ENCODE assay signal across 9 mouse cellular contexts in the genomic region with DNA sequence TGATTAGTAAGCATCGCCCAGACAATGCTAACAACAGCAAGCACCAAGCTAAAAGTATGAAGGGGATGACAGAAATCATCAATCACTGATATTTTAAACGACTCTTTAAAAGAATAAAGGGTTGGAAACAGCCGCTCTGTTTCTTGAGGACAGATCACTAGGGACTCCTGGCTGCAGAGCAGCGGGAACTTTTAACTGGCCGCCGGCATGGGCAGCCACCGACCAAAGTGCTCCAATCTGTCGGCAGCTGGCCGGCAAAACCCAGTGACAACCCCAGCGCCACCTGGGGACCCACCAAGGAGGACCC. TPM values are rescaled to one million over a fixed set of nuclear protein-coding genes. Genes with fewer than 3 reads are reported as not detected.
A peak's percentile ranks its signal among the peaks of the same experiment; 100 is the strongest.
DNase-seq lines count a peak whose midpoint lies in the region; ATAC-seq lines count a peak whose summit lies in the region.
"Had no signal": no experiment of that assay in that cellular context is flagged by ENCODE, and none has a peak within 500 bp of the region (broad histone marks: within the 10 kb centered on the region; RNA-seq: fewer than 3 reads in every experiment).

No protein-coding gene starts in this region.

- H3K36me3 ChIP-seq in lung, embryonic 15.5 days = no peaks in the 10 kb centered on the region
- H3K36me3 ChIP-seq in forebrain, embryonic 12.5 days (replicated peaks) = no peaks in the 10 kb centered on the region
- H3K36me3 ChIP-seq in neural tube, embryonic 14.5 days (ENCODE audit: control insufficient read depth, insufficient read depth, low read length) = no peaks in the 10 kb centered on the region

- H3K27ac ChIP-seq in lung, embryonic 15.5 days = no peak overlapping the region
- H3K27ac ChIP-seq in forebrain, embryonic 12.5 days = no peak overlapping the region
- H3K27ac ChIP-seq in neural tube, embryonic 14.5 days (ENCODE audit: low read depth, low read length) = no peak overlapping the region

- no peak overlapping the region for H3K9ac ChIP-seq in lung, embryonic 15.5 days
- H3K9ac ChIP-seq in forebrain, embryonic 12.5 days = peak overlapping the region; percentile 74
- peak overlapping the region; percentile 83 for H3K9ac ChIP-seq in neural tube, embryonic 14.5 days (replicated peaks; ENCODE audit: low read depth, low read length)

- no peak for DNase-seq in lung, postnatal 25 days (ENCODE audit: low spot score)
- peak; percentile 34 to 44 for DNase-seq in kidney, postnatal 4 days
- no peak for DNase-seq in lung, postnatal 10 days
- DNase-seq in thymus, postnatal 10 days (ENCODE audit: low spot score in 2 of 2) = no peak
- DNase-seq in right cerebral cortex, postnatal 14 days = no peak

- H3K9me3 ChIP-seq in lung, embryonic 15.5 days = no peaks in the 10 kb centered on the region
- H3K9me3 ChIP-seq in forebrain, embryonic 12.5 days = no peaks in the 10 kb centered on the region
- H3K9me3 ChIP-seq in neural tube, embryonic 14.5 days (ENCODE audit: control insufficient read depth, low read length) = no peaks in the 10 kb centered on the region

- 1% methylated on average over 10 of the region's 10 CpGs for WGBS in lung, embryonic 15.5 days
- WGBS in forebrain, embryonic 12.5 days = under 1% methylated on average over 10 of the region's 10 CpGs
- 3% methylated on average over 10 of the region's 10 CpGs for WGBS in neural tube, embryonic 14.5 days

- H3K4me1 ChIP-seq in lung, embryonic 15.5 days = peaks cover 17% of the 10 kb centered on the region
- peaks cover 25% of the 10 kb centered on the region for H3K4me1 ChIP-seq in forebrain, embryonic 12.5 days
- H3K4me1 ChIP-seq in neural tube, embryonic 14.5 days (ENCODE audit: control insufficient read depth, insufficient read depth, low read length) = peaks cover 8% of the 10 kb centered on the region

- H3K27me3 ChIP-seq in lung, embryonic 15.5 days = peaks cover 82% of the 10 kb centered on the region
- peaks cover 61% of the 10 kb centered on the region for H3K27me3 ChIP-seq in forebrain, embryonic 12.5 days
- no peaks in the 10 kb centered on the region for H3K27me3 ChIP-seq in neural tube, embryonic 14.5 days (ENCODE audit: control insufficient read depth, insufficient read depth, low read length)

- H3K4me3 ChIP-seq in lung, embryonic 15.5 days = peak overlapping the region; percentile 48
- peak overlapping the region; percentile 62 for H3K4me3 ChIP-seq in forebrain, embryonic 12.5 days (replicated peaks)
- peak overlapping the region; percentile 62 for H3K4me3 ChIP-seq in neural tube, embryonic 14.5 days (ENCODE audit: low read depth, low read length)
- H3K4me3 ChIP-seq: myocyte had no signal

- H3K4me2 ChIP-seq in lung, embryonic 15.5 days = peak overlapping the region; percentile 91
- H3K4me2 ChIP-seq in forebrain, embryonic 12.5 days = peak overlapping the region; percentile 93
- peak overlapping the region; percentile 73 for H3K4me2 ChIP-seq in neural tube, embryonic 14.5 days (ENCODE audit: low read depth, low read length)

- ATAC-seq in lung, embryonic 15.5 days (ENCODE audit: borderline replicate concordance, extremely low read depth, low FRiP score, low TSS enrichment) = no peak
- no peak for ATAC-seq in forebrain, embryonic 12.5 days (ENCODE audit: low FRiP score)
- no peak for ATAC-seq in neural tube, embryonic 14.5 days (ENCODE audit: low read depth)

RNA-seq across cellular contexts. Expression of a gene that starts 1.0 kb away (rescaled TPM):
- 1.4 and 2.4 TPM in 2 replicates for polyA plus RNA-seq in lung, embryonic 15.5 days (2015; fragmentation: Nextera tagmentation; extraction: Ambion mirVana)
- polyA plus RNA-seq in forebrain, embryonic 12.5 days (2016; fragmentation: Nextera tagmentation; extraction: Ambion mirVana) = 24.8 and 26.9 TPM in 2 replicates
- polyA plus RNA-seq in neural tube, embryonic 14.5 days (2014; fragmentation: Nextera tagmentation; extraction: Ambion mirVana) = 118 and 125 TPM in 2 replicates

Comparison
In these comparisons a context has a peak if more than half of its experiments do, and no peak if none do; other contexts are left out.
1. DNase-seq: peak in kidney, postnatal 4 days (2 of 2); none in lung, postnatal 25 days (single experiment), lung, postnatal 10 days (single experiment), thymus, postnatal 10 days (0 of 2) and right cerebral cortex, postnatal 14 days (single experiment).
2. Peak in every context shown above with its lines, with median percentiles within 50 percentile points of each other: H3K4me2 ChIP-seq and H3K4me3 ChIP-seq.